Mouse (Mus musculus) small intestine, adult 2 months (tissue): ENCODE results near the gene Rabggta.

Experiments
- CTCF ChIP-seq: fragments of 200-500 bp; IDR thresholded peaks from 2 replicates; pipeline ENCODE4 v1.5.1; 2012; ENCODE audit warnings: low read depth, mild to moderate bottlenecking, control low read depth, inconsistent platforms, low read length, moderate library complexity, mixed read lengths; ENCODE audit not compliant: insufficient replicate concordance, insufficient read length; ENCODE audit errors: extremely low read depth
- POLR2A ChIP-seq: fragments of 200-500 bp; IDR thresholded peaks from 2 replicates; pipeline ENCODE4 v1.6.1; 2012; ENCODE audit warnings: low read depth, mild to moderate bottlenecking, control low read depth, inconsistent platforms, low read length, moderate library complexity

- TF ChIP-seq CTCF (no peak), POLR2A (no peak)
Observed at GRCm38 (mm10) chr14:55724411-55724871, 2.4 kb upstream of the Rabggta start.
